Comparison of ENCODE assay signal across 9 mouse cellular contexts in genomic region chr5:147293127-147293910, GRCm38 (mm10). TPM values are rescaled to one million over a fixed set of nuclear protein-coding genes. Genes with fewer than 3 reads are reported as not detected.
A peak's percentile ranks its signal among the peaks of the same experiment; 100 is the strongest.
DNase-seq lines count a peak whose midpoint lies in the region; ATAC-seq and TF ChIP-seq lines count a peak whose summit lies in the region.
"Had no signal": no experiment of that assay in that cellular context is flagged by ENCODE, and none has a peak within 500 bp of the region (broad histone marks: within the 10 kb centered on the region; RNA-seq: fewer than 3 reads in every experiment).

No protein-coding gene starts in this region.

- peaks cover 40% of the 10 kb centered on the region for H3K4me1 ChIP-seq in E14TG2a.4 (replicated peaks; ENCODE audit: low read depth, low read length)
- peaks cover 10% of the 10 kb centered on the region for H3K4me1 ChIP-seq in heart, embryonic 15.5 days (replicated peaks)
- no peaks in the 10 kb centered on the region for H3K4me1 ChIP-seq in lung, embryonic 14.5 days (ENCODE audit: insufficient read depth)
- no peaks in the 10 kb centered on the region for H3K4me1 ChIP-seq in neural tube, embryonic 15.5 days

- ATAC-seq in heart, embryonic 15.5 days (replicated peaks; ENCODE audit: insufficient number of reproducible peaks, insufficient read depth, low FRiP score, low read depth): peak; percentile 54; the same call in 1 of the 2 replicates
- ATAC-seq in lung, embryonic 14.5 days (ENCODE audit: insufficient read depth): peak; percentile 63
- ATAC-seq in neural tube, embryonic 15.5 days (ENCODE audit: low FRiP score): peak; percentile 61

- H3K4me3 ChIP-seq in E14TG2a.4 (replicated peaks; ENCODE audit: low read length): peak overlapping the region; percentile 57
- no peak overlapping the region for H3K4me3 ChIP-seq in heart, embryonic 15.5 days
- H3K4me3 ChIP-seq in lung, embryonic 14.5 days (ENCODE audit: low read depth, low read length): no peak overlapping the region
- H3K4me3 ChIP-seq in neural tube, embryonic 15.5 days (replicated peaks): no peak overlapping the region

- H3K27me3 ChIP-seq in E14TG2a.4 (ENCODE audit: insufficient read depth, low read length): peaks cover 50% of the 10 kb centered on the region
- peaks cover 69% of the 10 kb centered on the region for H3K27me3 ChIP-seq in heart, embryonic 15.5 days
- H3K27me3 ChIP-seq in lung, embryonic 14.5 days (ENCODE audit: insufficient read depth, low read length): peaks cover 63% of the 10 kb centered on the region
- peaks cover 53% of the 10 kb centered on the region for H3K27me3 ChIP-seq in neural tube, embryonic 15.5 days (replicated peaks)

- H3K9me3 ChIP-seq in E14TG2a.4 (ENCODE audit: low read length): no peaks in the 10 kb centered on the region
- H3K9me3 ChIP-seq in heart, embryonic 15.5 days (replicated peaks): no peaks in the 10 kb centered on the region
- no peaks in the 10 kb centered on the region for H3K9me3 ChIP-seq in lung, embryonic 14.5 days (ENCODE audit: low read depth, low read length)
- H3K9me3 ChIP-seq in neural tube, embryonic 15.5 days (replicated peaks): no peaks in the 10 kb centered on the region

- H3K27ac ChIP-seq in heart, embryonic 15.5 days: no peak overlapping the region
- no peak overlapping the region for H3K27ac ChIP-seq in lung, embryonic 14.5 days (ENCODE audit: low read depth)
- no peak overlapping the region for H3K27ac ChIP-seq in neural tube, embryonic 15.5 days (replicated peaks)

- peak; percentile 96 for TF ChIP-seq CTCF in E14TG2a.4 (conservative IDR thresholded peaks at IDR 0.05; ENCODE audit: low read length)
- peak; percentile 97 for TF ChIP-seq CTCF in lung, embryonic 14.5 days (IDR thresholded peaks at IDR 0.05; ENCODE audit: low read depth)

- H3K9ac ChIP-seq in heart, embryonic 15.5 days: no peak overlapping the region
- H3K9ac ChIP-seq in lung, embryonic 14.5 days: no peak overlapping the region
- H3K9ac ChIP-seq in neural tube, embryonic 15.5 days (replicated peaks): no peak overlapping the region

- peak; percentile 47 for DNase-seq in adrenal gland, adult 2 months
- peak; percentile 80 for DNase-seq in embryo, embryonic 11.5 days (ENCODE audit: low read depth, low spot score)
- peak; percentile 78 for DNase-seq in kidney, postnatal 10 days
- DNase-seq in lung, embryonic 14.5 days: peak; percentile 91
- DNase-seq in urinary bladder, postnatal 25 days (ENCODE audit: low spot score): peak; percentile 54

- no peak overlapping the region for H3K4me2 ChIP-seq in heart, embryonic 15.5 days
- no peak overlapping the region for H3K4me2 ChIP-seq in lung, embryonic 14.5 days
- H3K4me2 ChIP-seq in neural tube, embryonic 15.5 days: no peak overlapping the region

- 16% methylated on average over 18 of the region's 18 CpGs for WGBS in heart, embryonic 15.5 days
- 17% methylated on average over 18 of the region's 18 CpGs for WGBS in lung, embryonic 14.5 days
- 21% methylated on average over 18 of the region's 18 CpGs for WGBS in neural tube, embryonic 15.5 days

- H3K36me3 ChIP-seq in E14TG2a.4 (ENCODE audit: insufficient read depth, low read length): no peaks in the 10 kb centered on the region
- no peaks in the 10 kb centered on the region for H3K36me3 ChIP-seq in heart, embryonic 15.5 days
- H3K36me3 ChIP-seq in lung, embryonic 14.5 days (ENCODE audit: insufficient read depth): no peaks in the 10 kb centered on the region
- H3K36me3 ChIP-seq in neural tube, embryonic 15.5 days: no peaks in the 10 kb centered on the region

RNA-seq across cellular contexts. Expression of gene Cdx2, which starts 13.8 kb away (rescaled TPM):
- not detected for total RNA-seq in adrenal gland, adult 2 months (2021)
- not detected in 2 replicates for polyA plus RNA-seq in adrenal gland, adult 2 months (2012; rRNA removed)
- not detected in 2 replicates for polyA plus RNA-seq in heart, embryonic 15.5 days (2015; fragmentation: Nextera tagmentation; extraction: Ambion mirVana)
- not detected in 2 replicates for polyA plus RNA-seq in lung, embryonic 14.5 days (2014; fragmentation: Nextera tagmentation; extraction: Ambion mirVana)
- polyA plus RNA-seq in neural tube, embryonic 15.5 days (2015; fragmentation: Nextera tagmentation; extraction: Ambion mirVana): 3.1 TPM in 1 of 2 replicates, not detected in the other
- total RNA-seq: layer of hippocampus, postnatal 25 days had no signal

RNA-seq across cellular contexts. Expression of gene Pdx1, which starts 23.6 kb away (rescaled TPM):
- not detected for total RNA-seq in adrenal gland, adult 2 months (2021)
- polyA plus RNA-seq in adrenal gland, adult 2 months (2012; rRNA removed): not detected in 2 replicates
- polyA plus RNA-seq in heart, embryonic 15.5 days (2015; fragmentation: Nextera tagmentation; extraction: Ambion mirVana): not detected in 2 replicates
- not detected in 2 replicates for polyA plus RNA-seq in lung, embryonic 14.5 days (2014; fragmentation: Nextera tagmentation; extraction: Ambion mirVana)
- polyA plus RNA-seq in neural tube, embryonic 15.5 days (2015; fragmentation: Nextera tagmentation; extraction: Ambion mirVana): not detected in 2 replicates
- total RNA-seq: layer of hippocampus, postnatal 25 days had no signal

RNA-seq across cellular contexts. Expression of gene Urad, which starts 28.9 kb away (rescaled TPM):
- total RNA-seq in adrenal gland, adult 2 months (2021): 1 to 10 TPM in 1 of 2 experiments, not detected in 1; 3.5 TPM
- polyA plus RNA-seq in adrenal gland, adult 2 months (2012; rRNA removed): 2.2 and 3.3 TPM in 2 replicates
- not detected in 2 replicates for polyA plus RNA-seq in heart, embryonic 15.5 days (2015; fragmentation: Nextera tagmentation; extraction: Ambion mirVana)
- polyA plus RNA-seq in lung, embryonic 14.5 days (2014; fragmentation: Nextera tagmentation; extraction: Ambion mirVana): not detected in 2 replicates
- 0.24 TPM in 1 of 2 replicates, not detected in the other for polyA plus RNA-seq in neural tube, embryonic 15.5 days (2015; fragmentation: Nextera tagmentation; extraction: Ambion mirVana)
- total RNA-seq: layer of hippocampus, postnatal 25 days had no signal
